Mouse (Mus musculus) olfactory bulb, adult 2 months (tissue): ENCODE measurements at regions not wholly inside any gene's neighbourhood (a gene's known extent, or its start where the extent isn't known, plus 50 kb on each side); places are given as distances from the start of the nearest gene placed in this dataset.

Source experiments
- H3K27ac ChIP-seq: fragments of 200-500 bp; 2 replicates; pipeline ENCODE4 v1.5.1; 2012; ENCODE audit warnings: low read depth, low read length; ENCODE audit not compliant: insufficient read depth
- H3K4me1 ChIP-seq: fragments of 200-500 bp; 2 replicates; pipeline ENCODE4 v1.6.1; 2012; ENCODE audit warnings: low read length; ENCODE audit not compliant: control insufficient read depth, insufficient read depth
- H3K4me3 ChIP-seq: fragments of 200-500 bp; 2 replicates; pipeline ENCODE4 v1.5.1; 2012; ENCODE audit warnings: mild to moderate bottlenecking, low read depth, low read length, moderate library complexity; ENCODE audit not compliant: insufficient read depth
- CTCF ChIP-seq: fragments of 200-500 bp; IDR thresholded peaks from 2 replicates; pipeline ENCODE4 v1.5.1; 2012; ENCODE audit warnings: low read depth, mild to moderate bottlenecking, low read length, moderate library complexity; ENCODE audit not compliant: insufficient read depth
- POLR2A ChIP-seq: fragments of 200-500 bp; IDR thresholded peaks from 2 replicates; pipeline ENCODE4 v1.6.1; 2012; ENCODE audit warnings: mild to moderate bottlenecking, low read depth, low read length, moderate library complexity; ENCODE audit not compliant: insufficient read depth
- WGBS: fragments of 180-500 bp; shearing (Covaris S2); methylation state at CpG from one replicate; pipeline ENCODE4 v1.1.7; 2018; 5-methylcytosine and 5-hydroxymethylcytosine counted together

DNA sequence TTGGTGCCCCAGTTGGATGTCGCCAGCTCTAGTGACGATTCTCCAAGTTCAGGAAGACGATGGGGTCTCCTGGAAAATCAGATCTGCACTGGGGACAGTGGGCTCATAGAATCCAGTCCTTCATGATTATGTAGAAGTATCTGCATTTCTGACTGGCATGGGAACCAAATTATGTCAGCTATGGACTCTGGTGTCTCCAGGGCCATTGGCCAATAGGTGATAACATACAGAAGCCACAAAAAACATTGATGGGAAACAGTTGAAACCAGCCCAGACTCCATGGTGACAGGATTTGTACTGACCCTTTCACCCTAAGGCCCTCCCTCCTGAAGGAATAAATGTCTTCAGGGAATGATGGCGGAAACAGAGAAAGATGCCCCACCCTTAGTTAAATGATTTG lies 110.9 kb upstream of the Ngf start:
- H3K4me1 ChIP-seq: peaks cover 4% of the 10 kb centered on the region; the same call in 1 of the 2 replicates
- TF ChIP-seq POLR2A (no peak), CTCF (no peak)
- 91% methylated on average over 4 of the region's 4 CpGs for WGBS
- no peak overlapping the region for H3K4me3 ChIP-seq
- H3K27ac ChIP-seq: no peak overlapping the region

DNA sequence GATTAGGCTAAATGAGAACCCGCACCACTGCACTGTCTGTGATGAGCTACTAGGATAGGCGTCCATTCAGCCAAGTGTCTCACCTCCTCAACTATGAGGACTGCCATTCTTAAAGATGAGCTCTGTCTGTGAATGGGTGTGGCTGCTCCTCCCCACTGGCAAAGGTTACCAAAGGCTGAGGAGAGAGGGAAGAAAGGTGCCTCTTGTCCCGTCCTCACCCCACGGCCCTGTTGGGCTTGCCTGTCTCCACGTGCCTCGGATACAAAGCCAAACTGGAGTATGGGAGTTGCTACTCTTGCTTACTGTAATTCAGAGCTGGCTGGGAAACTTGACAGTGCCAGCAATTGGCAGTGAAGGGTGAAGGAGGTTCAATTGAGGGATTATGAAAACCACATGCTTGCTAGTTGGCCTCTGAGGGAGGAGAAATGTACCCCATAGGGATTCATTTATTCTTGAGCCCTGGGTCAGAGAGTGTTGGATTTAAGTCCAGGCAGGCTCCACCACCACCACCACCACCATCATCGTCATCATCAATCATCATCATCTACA lies 112.6 kb upstream of the Ngf start:
- TF ChIP-seq POLR2A (no peak), CTCF (no peak)
- peaks cover 4% of the 10 kb centered on the region; the same call in 1 of the 2 replicates for H3K4me1 ChIP-seq
- WGBS: 55% methylated on average over 7 of the region's 7 CpGs
- H3K27ac ChIP-seq: no peak overlapping the region
- H3K4me3 ChIP-seq: no peak overlapping the region

DNA sequence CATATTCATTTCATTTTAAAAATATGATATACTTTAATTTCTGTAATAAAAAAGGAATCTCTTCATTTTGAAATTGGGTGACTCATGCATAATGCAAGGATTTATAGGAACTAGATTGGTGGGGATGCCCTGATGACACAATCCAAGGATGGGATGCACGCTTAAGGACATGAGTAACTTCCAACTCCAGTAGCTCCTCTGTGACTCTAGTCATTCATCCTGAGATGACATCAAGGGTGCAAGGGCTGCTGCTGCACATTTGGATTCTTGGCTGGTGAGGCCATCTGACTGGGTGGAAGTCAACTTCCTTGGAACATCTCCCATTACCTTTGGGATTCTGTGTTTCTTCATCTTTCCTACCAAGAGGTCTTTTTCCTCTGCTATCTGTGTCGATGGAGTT lies 114.4 kb upstream of the Ngf start:
- H3K27ac ChIP-seq: no peak overlapping the region
- no peak for TF ChIP-seq CTCF
- no peak for TF ChIP-seq POLR2A
- no peak overlapping the region for H3K4me3 ChIP-seq
- WGBS: 89% methylated on average over 2 of the region's 2 CpGs
- H3K4me1 ChIP-seq: no peaks in the 10 kb centered on the region

DNA sequence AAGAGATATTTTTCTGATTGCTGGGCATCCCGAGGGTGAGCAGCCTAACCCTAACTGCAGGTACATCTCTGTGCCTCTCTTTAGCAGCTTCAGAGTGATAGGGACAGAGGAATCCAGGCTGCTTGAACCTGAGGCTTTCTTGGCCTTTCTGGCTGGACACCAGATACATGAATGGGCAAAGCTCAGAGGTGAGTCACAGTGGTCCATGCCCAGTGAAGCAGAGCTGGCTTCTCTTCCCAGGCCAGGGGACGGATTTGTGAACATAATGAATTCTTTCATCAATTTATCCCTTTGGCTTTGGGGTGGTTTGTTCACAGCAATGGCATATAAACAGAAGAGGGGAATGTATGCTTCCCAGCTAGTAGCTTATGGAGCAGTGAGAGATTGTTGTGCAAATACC lies 114.9 kb upstream of the Ngf start:
- TF ChIP-seq POLR2A: no peak
- no peak for TF ChIP-seq CTCF
- no peak overlapping the region for H3K27ac ChIP-seq
- WGBS: 82% methylated on average over 2 of the region's 2 CpGs
- H3K4me3 ChIP-seq: no peak overlapping the region
- H3K4me1 ChIP-seq: no peaks in the 10 kb centered on the region

DNA sequence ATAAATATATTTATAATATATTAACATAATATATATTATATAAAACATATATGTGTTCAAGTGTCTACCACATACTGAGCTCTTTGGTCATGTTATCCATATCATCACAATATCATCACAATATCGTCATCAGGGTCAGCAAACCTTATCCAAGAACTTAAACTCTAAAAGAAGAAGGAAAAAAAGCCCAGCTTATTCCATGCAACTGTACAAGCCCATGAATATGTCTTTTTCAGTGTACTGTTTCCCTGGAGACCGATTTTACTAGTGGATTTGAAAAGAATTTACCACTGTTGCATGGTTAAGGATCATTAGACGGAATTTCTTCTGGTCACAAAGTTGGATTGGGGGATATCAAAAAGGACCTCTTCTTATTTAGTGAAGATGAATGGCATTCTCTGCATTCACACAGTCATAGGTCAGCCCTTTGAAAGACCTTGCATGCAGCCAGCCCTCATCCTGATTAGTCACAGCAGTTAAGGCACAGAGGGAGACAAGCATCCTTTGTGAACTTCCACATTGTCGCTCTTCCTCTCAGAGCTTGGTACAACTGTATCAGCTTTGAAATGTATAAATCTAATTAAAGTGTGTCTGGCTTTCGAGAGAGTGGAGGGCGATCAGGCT lies 116.3 kb upstream of the Ngf start:
- Histone ChIP-seq H3K4me3 (no peak overlapping the region), H3K27ac (no peak overlapping the region), H3K4me1 (no peaks in the 10 kb centered on the region)
- no peak for TF ChIP-seq CTCF
- TF ChIP-seq POLR2A: no peak
- 61% methylated on average over 6 of the region's 6 CpGs for WGBS

DNA sequence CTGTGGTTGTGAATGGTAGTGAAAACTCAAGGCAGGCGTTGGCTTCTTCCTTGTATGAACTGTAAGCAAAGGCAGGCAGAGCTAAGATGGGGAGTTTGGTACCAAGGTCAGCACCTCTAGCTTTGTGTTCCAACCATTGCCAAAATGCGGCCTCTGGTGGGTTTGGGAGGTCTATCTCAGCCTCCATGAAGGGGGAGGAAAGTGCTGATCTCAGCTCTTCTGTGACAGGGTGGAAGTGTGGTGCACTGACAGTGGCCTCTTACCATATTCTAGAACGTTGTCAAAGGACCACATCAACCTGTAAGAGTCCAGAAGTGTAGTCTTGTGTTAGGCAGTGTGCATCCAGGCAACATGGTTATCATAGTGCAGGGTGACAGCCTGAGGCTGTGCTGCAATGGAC lies 123.6 kb upstream of the Ngf start:
- Histone ChIP-seq H3K27ac (no peak overlapping the region), H3K4me3 (no peak overlapping the region), H3K4me1 (no peaks in the 10 kb centered on the region)
- 90% methylated on average over 3 of the region's 3 CpGs for WGBS
- no peak for TF ChIP-seq CTCF
- no peak for TF ChIP-seq POLR2A

DNA sequence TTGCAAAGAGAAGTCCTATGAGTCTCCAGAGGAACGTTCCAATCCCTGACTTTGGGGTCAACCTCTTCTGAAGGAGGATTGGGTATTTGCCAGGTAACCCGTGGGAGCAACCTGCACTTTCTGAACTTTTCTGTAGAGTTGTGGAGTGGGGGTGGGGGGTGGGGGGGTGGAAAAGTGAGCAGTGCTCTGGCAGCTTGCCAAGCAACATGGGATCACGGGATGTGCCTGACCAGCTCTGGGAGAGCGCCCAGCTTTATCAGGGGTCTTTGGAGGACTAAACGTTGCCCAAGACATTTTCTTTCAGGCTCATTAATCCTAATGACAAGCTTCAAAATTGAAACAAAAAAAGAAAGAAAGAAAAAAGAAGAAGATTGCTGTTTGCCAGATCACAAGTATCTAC lies 124.4 kb upstream of the Ngf start:
- TF ChIP-seq CTCF (no peak), POLR2A (no peak)
- no peaks in the 10 kb centered on the region for H3K4me1 ChIP-seq
- WGBS: 50% methylated on average over 5 of the region's 5 CpGs
- no peak overlapping the region for H3K27ac ChIP-seq
- no peak overlapping the region for H3K4me3 ChIP-seq

DNA sequence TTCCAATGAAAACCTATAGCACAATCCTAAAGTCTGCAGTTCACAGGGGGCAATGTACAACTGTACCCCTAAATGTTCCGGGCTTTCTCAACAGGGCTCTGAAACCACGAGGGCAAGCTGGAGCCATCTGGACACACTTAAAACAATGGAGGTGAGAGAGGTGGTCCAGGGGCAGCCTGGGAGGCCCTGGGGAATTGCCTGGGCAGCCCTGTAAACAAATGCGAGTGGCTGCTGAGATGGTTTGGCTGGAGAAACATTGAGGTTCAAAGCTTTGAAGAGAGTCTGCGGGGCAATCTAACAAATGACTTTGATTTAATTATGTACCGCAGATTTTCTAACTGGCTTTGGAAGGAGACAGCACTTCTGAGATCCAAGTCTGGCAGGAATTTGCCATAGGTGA lies 129.0 kb upstream of the Ngf start:
- WGBS: 63% methylated on average over 5 of the region's 5 CpGs
- TF ChIP-seq CTCF (no peak), POLR2A (no peak)
- no peak overlapping the region for H3K27ac ChIP-seq

DNA sequence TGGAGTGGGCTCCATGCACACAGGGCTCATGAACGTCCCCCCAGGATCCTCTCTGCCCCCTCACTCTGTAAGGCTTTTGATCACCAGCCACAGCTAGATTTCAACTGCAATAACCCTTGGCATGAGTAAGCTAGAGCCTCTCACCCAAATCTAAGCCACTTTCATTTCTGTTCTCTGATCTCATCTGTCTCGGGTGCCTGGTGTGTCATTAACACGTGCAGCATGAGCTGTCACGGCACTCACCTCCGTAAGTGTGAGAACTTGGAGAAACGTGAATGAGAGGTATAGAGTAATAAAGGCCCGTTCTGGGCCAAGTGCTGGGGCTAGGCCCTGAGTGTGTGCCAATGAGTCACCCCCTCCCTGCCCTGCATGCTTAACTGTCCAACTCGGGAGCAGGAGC lies 131.8 kb upstream of the Ngf start:
- TF ChIP-seq POLR2A (no peak), CTCF (no peak)
- WGBS: 64% methylated on average over 8 of the region's 8 CpGs
- no peaks in the 10 kb centered on the region for H3K4me1 ChIP-seq
- H3K27ac ChIP-seq: no peak overlapping the region
- no peak overlapping the region for H3K4me3 ChIP-seq

More for the DNA sequence above, 129.0 kb upstream of the Ngf start:
- Histone ChIP-seq H3K4me3 (no peak overlapping the region), H3K4me1 (no peaks in the 10 kb centered on the region)
